Mouse (Mus musculus) layer of hippocampus, adult 18-20 months (tissue): Measurements from ENCODE around the gene Aldh4a1. TPM values are rescaled to one million over a fixed set of nuclear protein-coding genes. Genes with fewer than 3 reads are reported as not detected.

ENCODE experiments used
- DNase-seq, 2 experiments: peaks; one replicate each; pipeline ENCODE4 v3.0.0; 2022; ENCODE audit warnings: low spot score in 2 of 2
- long read RNA-seq: library from polyadenylated mRNA; stranded (forward); transcript quantifications from one replicate; pipeline ENCODE4 v2.0.0, GENCODE M21; 2021
- total RNA-seq, 2 experiments: library from RNA; stranded (reverse); gene quantifications; 2 replicates each; pipeline ENCODE4 v1.2.3; 2021

Gene Aldh4a1
- 10 to 100 TPM; 19.6 to 21.4 TPM for total RNA-seq
- long read RNA-seq, transcript Aldh4a1-201 (15 exons, 3,382 nt), result major isoform, 26 of 39 reads
- long read RNA-seq, partial matches to known transcripts, result 6 of 39 reads
- long read RNA-seq, other reads (novel, unspliced or antisense), result 7 of 39 reads

- peak; percentile 92 to 96 for DNase-seq
These were observed at the start of gene Aldh4a1 for GRCm38 (mm10) chr4:139622373-139623282. TSS of gene Aldh4a1 (plus strand) at chr4:139622866.

GRCm38 (mm10) chr4:139572928-139573512 is 49.6 kb upstream of the Aldh4a1 start:
- no peak for DNase-seq

- DNase-seq, result peak; percentile 97 to 98
These were observed 48.4 kb upstream of the Aldh4a1 start for GRCm38 (mm10) chr4:139574156-139574798.

- peak in 1 of 2 experiments; percentile 55 for DNase-seq
These were observed 47.6 kb upstream of the Aldh4a1 start for GRCm38 (mm10) chr4:139574799-139575672.

GRCm38 (mm10) chr4:139575673-139576003 is 47.0 kb upstream of the Aldh4a1 start:
- DNase-seq, result no peak

GRCm38 (mm10) chr4:139576251-139576880 is 46.3 kb upstream of the Aldh4a1 start:
- DNase-seq, result no peak

- no peak for DNase-seq
These were observed 45.7 kb upstream of the Aldh4a1 start for GRCm38 (mm10) chr4:139577006-139577405.

GRCm38 (mm10) chr4:139578389-139578788 is 44.3 kb upstream of the Aldh4a1 start:
- DNase-seq, result no peak

GRCm38 (mm10) chr4:139579003-139579402 is 43.7 kb upstream of the Aldh4a1 start:
- DNase-seq, result no peak

GRCm38 (mm10) chr4:139579466-139579865 is 43.2 kb upstream of the Aldh4a1 start:
- no peak for DNase-seq

GRCm38 (mm10) chr4:139580663-139581336 is 41.9 kb upstream of the Aldh4a1 start:
- DNase-seq, result no peak

GRCm38 (mm10) chr4:139581427-139582051 is 41.1 kb upstream of the Aldh4a1 start:
- DNase-seq, result no peak

GRCm38 (mm10) chr4:139582346-139582745 is 40.3 kb upstream of the Aldh4a1 start:
- DNase-seq, result no peak

GRCm38 (mm10) chr4:139582903-139583302 is 39.8 kb upstream of the Aldh4a1 start:
- no peak for DNase-seq

- no peak for DNase-seq
These were observed 38.9 kb upstream of the Aldh4a1 start for GRCm38 (mm10) chr4:139583629-139584245.

GRCm38 (mm10) chr4:139584704-139585103 is 38.0 kb upstream of the Aldh4a1 start:
- no peak for DNase-seq

GRCm38 (mm10) chr4:139585713-139586112 is 37.0 kb upstream of the Aldh4a1 start:
- DNase-seq, result no peak

- no peak for DNase-seq
These were observed 35.3 kb upstream of the Aldh4a1 start for GRCm38 (mm10) chr4:139587370-139587769.

GRCm38 (mm10) chr4:139587773-139588172 is 34.9 kb upstream of the Aldh4a1 start:
- no peak for DNase-seq
